Mouse (Mus musculus): ENCODE data around the gene Cubn.

- TF ChIP-seq POLR2A (IDR thresholded peaks at IDR 0.05; ENCODE audit: borderline replicate concordance, extremely low read depth, low read depth, low read length) = no peak
- no peak for TF ChIP-seq CTCF (IDR thresholded peaks at IDR 0.05; ENCODE audit: insufficient read depth, low read length)
Observed at GRCm38 (mm10) chr2:13432002-13432401, 59.6 kb downstream of the Cubn start.
